Mouse (Mus musculus) ES-E14 (cell line): ENCODE results near the gene Tpgs1. TPM values are rescaled to one million over a fixed set of nuclear protein-coding genes. Genes with fewer than 3 reads are reported as not detected.

Source experiments
- DNase-seq: peaks from one replicate; pipeline ENCODE4 v3.0.0-alpha.2; 2013; ENCODE audit warnings: low read depth, low spot score
- H3K27ac ChIP-seq: 2 replicates; pipeline ENCODE4 v1.5.1; 2012; ENCODE audit warnings: low read depth, mild to moderate bottlenecking, low read length, moderate library complexity, mixed read lengths; ENCODE audit not compliant: poor library complexity, insufficient read depth, severe bottlenecking
- H3K36me3 ChIP-seq: 2 replicates; pipeline ENCODE4 v1.6.1; 2012; ENCODE audit warnings: mild to moderate bottlenecking, low read length, moderate library complexity, mixed read lengths; ENCODE audit not compliant: control insufficient read depth, poor library complexity, insufficient read depth, severe bottlenecking
- H3K4me1 ChIP-seq, 2 experiments: fragments of 150-350 bp in 1 of 2; sonication (generic) in 1 of 2; 2 replicates each; pipeline ENCODE4 v1.6.1; 2012; ENCODE audit warnings: low read length in 2 of 2, mild to moderate bottlenecking in 1 of 2, mixed read lengths in 1 of 2; ENCODE audit not compliant: control insufficient read depth in 2 of 2, insufficient read depth in 2 of 2, poor library complexity in 1 of 2
- H3K4me3 ChIP-seq, 2 experiments: fragments of 150-350 bp in 1 of 2; sonication (generic) in 1 of 2; 2 replicates each; pipeline ENCODE4 v1.5.1; 2012; ENCODE audit warnings: low read length in 2 of 2, low read depth in 1 of 2, mild to moderate bottlenecking in 1 of 2, mixed read lengths in 1 of 2; ENCODE audit not compliant: insufficient read depth in 1 of 2, poor library complexity in 1 of 2, severe bottlenecking in 1 of 2
- H3K9ac ChIP-seq: 2 replicates; pipeline ENCODE4 v1.6.1; 2012; ENCODE audit warnings: low read depth, mild to moderate bottlenecking, low read length, mixed read lengths; ENCODE audit not compliant: poor library complexity, insufficient read depth, severe bottlenecking
- H3K9me3 ChIP-seq: fragments of 150-350 bp; sonication (generic); 2 replicates; pipeline ENCODE4 v1.6.1; 2012; ENCODE audit warnings: low read depth, mild to moderate bottlenecking, low read length; ENCODE audit not compliant: control insufficient read depth, insufficient read depth
- CHD2 ChIP-seq: IDR thresholded peaks from 2 replicates; pipeline ENCODE4 v1.6.1; 2014; ENCODE audit warnings: mild to moderate bottlenecking, low read depth, low read length, inconsistent platforms
- HCFC1 ChIP-seq: IDR thresholded peaks from 2 replicates; pipeline ENCODE4 v1.6.1; 2012; ENCODE audit warnings: low read length, inconsistent platforms, borderline replicate concordance; ENCODE audit not compliant: insufficient read depth
- MAFK ChIP-seq: IDR thresholded peaks from 2 replicates; pipeline ENCODE4 v1.6.1; 2014; ENCODE audit warnings: mild to moderate bottlenecking, low read depth, low read length, inconsistent platforms; ENCODE audit not compliant: insufficient read depth
- ZC3H11A ChIP-seq: IDR thresholded peaks from 2 replicates; pipeline ENCODE4 v1.6.1; 2012; ENCODE audit warnings: low read depth, mild to moderate bottlenecking, inconsistent platforms, low read length, borderline replicate concordance
- ZNF384 ChIP-seq: IDR thresholded peaks from 2 replicates; pipeline ENCODE4 v1.6.1; 2012; ENCODE audit warnings: low read depth, low read length, inconsistent platforms
- in situ Hi-C, 2 experiments: fragments of 600-800 bp; cut with MboI; formaldehyde crosslinking; loops; one replicate each; pipeline ENCODE4 v1.15.1; 2025; ENCODE audit warnings: low sequenced_read_pairs in 2 of 2, inconsistent platforms in 1 of 2; ENCODE audit not compliant: unreplicated experiment in 2 of 2
- total RNA-seq: library from RNA; depleted of rRNA; stranded (reverse); fragments of 300-350 nt; gene quantifications from 2 replicates; pipeline ENCODE4 v1.2.3, GENCODE M21; 2012

Tpgs1 gene
- total RNA-seq, 1 experiment, result 29.9 TPM

- in situ Hi-C loops, result no loop called here
- Histone ChIP-seq H3K4me1 (peaks cover 0 to 9% of the 10 kb centered on the region in 2 experiments; a peak in 1 of 4 replicates), H3K9ac (no peak overlapping the region), H3K4me3 (no peak overlapping the region), H3K27ac (no peak overlapping the region), H3K36me3 (no peaks in the 10 kb centered on the region), H3K9me3 (no peaks in the 10 kb centered on the region)
- no peak for DNase-seq
- TF ChIP-seq MAFK (no peak), HCFC1 (no peak)
These were observed 27.0 kb downstream of the Tpgs1 start for GRCm38 (mm10) chr10:79696129-79696651.

- no peaks in the 10 kb centered on the region for H3K36me3 ChIP-seq
- no peak overlapping the region for H3K9ac ChIP-seq
- no peak for TF ChIP-seq ZC3H11A
- TF ChIP-seq HCFC1, result no peak
- no peak for TF ChIP-seq ZNF384
- no peak for TF ChIP-seq CHD2
- in situ Hi-C loops, result no loop called here
- peaks cover 0 to 9% of the 10 kb centered on the region in 2 experiments; a peak in 1 of 4 replicates for H3K4me1 ChIP-seq
- no peak overlapping the region; the same call in 1 of the 2 replicates for H3K27ac ChIP-seq
- DNase-seq, result no peak
- H3K4me3 ChIP-seq, result no peak overlapping the region
- no peaks in the 10 kb centered on the region for H3K9me3 ChIP-seq
These were observed 28.7 kb downstream of the Tpgs1 start for GRCm38 (mm10) chr10:79697916-79698315.

- H3K27ac ChIP-seq, result no peak overlapping the region
- DNase-seq, result no peak
- in situ Hi-C loops, result no loop called here
These were observed 29.3 kb downstream of the Tpgs1 start for GRCm38 (mm10) chr10:79698459-79698858.

DNA sequence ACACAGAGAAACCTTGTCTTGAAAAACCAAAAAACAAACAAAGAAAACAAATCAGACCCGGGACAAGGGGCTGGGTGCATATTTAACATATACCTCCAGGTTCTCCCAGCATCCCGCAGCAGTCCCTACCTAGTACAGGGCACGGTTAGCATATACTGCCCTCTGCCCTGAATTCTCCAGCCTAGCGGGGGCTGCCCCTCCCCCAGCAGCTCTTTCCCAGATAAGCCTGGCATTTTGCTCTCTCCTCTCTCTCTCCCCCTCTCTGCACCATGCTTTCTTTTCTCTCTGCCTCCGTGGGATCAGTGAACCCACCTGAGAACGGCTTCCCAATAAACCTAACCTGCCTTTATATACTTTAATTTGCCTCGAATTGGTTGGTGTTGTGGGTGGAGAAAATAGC is 31.5 kb downstream of the Tpgs1 start:
- Histone ChIP-seq H3K4me3 (no peak overlapping the region), H3K9me3 (no peaks in the 10 kb centered on the region), H3K27ac (no peak overlapping the region), H3K9ac (no peak overlapping the region), H3K4me1 (peaks cover 2 to 8% of the 10 kb centered on the region in 2 experiments; a peak in 1 of 4 replicates), H3K36me3 (0 out of 2 replicates have a peak, but pooled peaks cover 2% of the 10 kb centered on the region)
- no peak for TF ChIP-seq ZC3H11A
- no peak for TF ChIP-seq CHD2
- TF ChIP-seq HCFC1, result no peak
- DNase-seq, result no peak
- in situ Hi-C loops, result no loop called here

More at GRCm38 (mm10) chr10:79698459-79698858, 29.3 kb downstream of the Tpgs1 start:
- Histone ChIP-seq H3K4me3 (no peak overlapping the region), H3K9ac (no peak overlapping the region), H3K9me3 (no peaks in the 10 kb centered on the region), H3K36me3 (no peaks in the 10 kb centered on the region), H3K4me1 (peaks cover 0 to 9% of the 10 kb centered on the region in 2 experiments; a peak in 1 of 4 replicates)
- TF ChIP-seq HCFC1, result no peak
- no peak for TF ChIP-seq CHD2
- TF ChIP-seq ZC3H11A, result no peak
- no peak for TF ChIP-seq ZNF384
- TF ChIP-seq MAFK, result no peak
